Mouse (Mus musculus) spleen, postnatal 10 days (tissue): ENCODE results near the gene Arhgef5.
"Not testable (repeated sequence)": the region's sequence is repeated elsewhere in the genome, so short reads cannot be mapped to it uniquely, and the experiment has no call there.

Source experiments
- DNase-seq, 2 experiments: peaks; one replicate each; pipeline ENCODE4 v3.0.0; 2021 to 2022; ENCODE audit warnings: low spot score in 2 of 2

Gene Arhgef5

DNA sequence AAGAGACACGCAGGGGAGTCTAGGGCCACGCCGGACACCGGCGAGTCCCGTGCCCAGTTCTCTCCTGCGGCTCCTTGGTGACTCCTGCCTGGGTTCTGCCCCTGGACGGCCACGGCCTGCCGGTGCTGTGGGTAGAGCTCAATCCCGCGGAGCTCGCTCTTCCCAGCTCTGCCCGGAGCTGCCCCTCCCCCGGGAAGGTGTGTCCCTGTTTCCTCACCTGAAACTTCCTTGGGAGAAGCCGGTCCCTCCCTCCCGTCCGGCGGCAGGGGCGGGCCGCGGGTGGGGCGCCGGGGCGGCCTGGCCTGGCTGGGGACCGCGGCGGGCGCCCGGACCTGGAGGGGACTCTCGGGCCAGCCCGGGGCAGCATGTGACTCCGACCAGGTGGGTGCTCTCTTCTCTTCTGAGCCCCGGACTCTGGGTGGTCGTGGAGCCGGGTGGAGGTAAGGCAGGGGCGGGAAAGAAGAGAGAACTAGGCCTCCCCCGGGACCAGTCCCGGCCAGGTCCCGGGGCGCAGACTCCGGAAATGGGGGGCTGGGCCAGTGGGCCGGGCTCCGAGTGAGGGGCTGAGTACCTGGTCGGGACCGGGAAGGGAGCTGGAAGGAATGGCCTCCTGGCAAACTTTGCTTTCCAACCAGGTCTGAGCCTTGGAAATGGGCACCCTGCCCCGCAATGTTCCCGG, at the start of gene Arhgef5:
Gene Arhgef5, plus strand, starts transcription at position 220 of the 679 bp plus-strand sequence.
- DNase-seq = peak; percentile 14 to 17

DNA sequence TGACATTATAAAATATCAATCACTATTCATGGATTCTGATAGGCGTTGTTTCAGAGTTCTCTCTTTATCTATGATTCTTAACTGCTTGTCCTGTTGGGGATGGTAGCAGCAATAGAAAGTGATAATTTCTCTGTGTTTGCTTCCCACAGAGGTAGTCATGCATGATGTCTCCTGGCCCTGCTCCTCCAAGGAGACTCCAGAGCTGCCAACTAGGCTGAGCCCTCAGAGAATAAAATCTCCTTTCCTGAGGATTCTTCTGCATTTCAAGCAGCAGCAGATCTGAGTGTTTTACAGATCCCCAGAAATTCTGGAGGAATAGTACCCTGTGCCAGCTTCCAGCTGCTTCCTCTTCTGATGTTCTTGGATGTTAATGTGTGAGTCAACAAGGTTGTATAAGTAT, 34.1 kb upstream of the Arhgef5 start, which contains the start of gene Olfr47:
Gene Olfr47, plus strand, starts transcription at position 275 of the 400 bp plus-strand sequence.
- DNase-seq = not testable (repeated sequence)

DNA sequence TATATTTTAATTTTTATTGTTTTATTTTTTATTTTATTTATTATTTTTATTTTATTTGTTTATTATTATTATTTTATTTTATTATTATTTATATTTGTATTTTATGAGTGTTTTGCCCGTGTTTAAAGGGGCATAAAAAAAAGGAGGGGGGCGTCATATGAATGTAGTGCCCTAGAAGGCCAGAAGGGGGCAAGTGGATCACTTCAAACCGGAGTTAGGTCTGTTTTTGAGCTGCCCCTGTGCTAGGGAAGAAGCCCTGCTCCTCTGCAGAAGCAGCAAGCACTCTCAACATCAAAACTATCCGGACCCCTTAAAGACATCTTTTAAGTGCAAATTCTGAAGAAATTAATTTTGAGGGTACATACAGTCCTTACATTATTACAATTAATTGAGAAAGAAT, 23.3 kb upstream of the Arhgef5 start:
- DNase-seq = no peak

DNA sequence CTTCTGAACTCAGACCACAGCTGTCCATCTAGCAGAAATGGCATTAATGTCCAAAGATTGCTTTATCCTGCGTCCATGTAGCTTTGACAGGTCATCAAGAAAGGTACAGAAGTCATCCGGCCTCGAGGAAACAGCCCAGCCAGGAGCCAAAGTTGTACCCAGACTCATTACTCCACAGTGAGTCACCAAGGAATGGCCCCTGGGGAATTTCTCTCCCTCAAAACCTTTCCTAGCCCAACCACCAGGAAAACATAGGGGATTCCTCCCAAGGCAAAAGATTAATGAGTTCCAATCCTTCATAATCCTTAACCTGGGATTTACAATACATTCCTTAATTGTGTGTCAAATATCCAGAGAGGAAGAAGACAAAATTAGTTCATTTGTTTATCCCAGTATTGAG, 18.0 kb upstream of the Arhgef5 start:
- no peak for DNase-seq

DNA sequence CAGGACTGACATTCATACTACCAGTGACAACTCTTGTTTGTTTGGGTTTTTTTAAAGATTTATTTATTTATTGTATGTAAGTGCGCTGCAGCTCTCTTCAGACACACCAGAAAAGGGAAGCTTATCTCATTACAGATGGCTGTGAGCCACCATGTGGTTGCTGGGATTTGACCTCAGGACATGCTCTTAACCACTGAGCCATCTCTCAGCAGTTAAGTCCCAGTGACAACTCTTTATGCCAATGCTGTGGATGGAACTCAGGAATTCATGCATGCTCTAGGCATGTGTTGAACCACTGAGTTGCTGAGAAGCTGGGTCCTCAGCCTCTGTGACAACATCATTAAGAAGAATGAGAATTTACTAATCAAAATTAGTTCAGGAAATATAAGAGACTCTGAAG, 12.4 kb upstream of the Arhgef5 start:
- no peak for DNase-seq

DNA sequence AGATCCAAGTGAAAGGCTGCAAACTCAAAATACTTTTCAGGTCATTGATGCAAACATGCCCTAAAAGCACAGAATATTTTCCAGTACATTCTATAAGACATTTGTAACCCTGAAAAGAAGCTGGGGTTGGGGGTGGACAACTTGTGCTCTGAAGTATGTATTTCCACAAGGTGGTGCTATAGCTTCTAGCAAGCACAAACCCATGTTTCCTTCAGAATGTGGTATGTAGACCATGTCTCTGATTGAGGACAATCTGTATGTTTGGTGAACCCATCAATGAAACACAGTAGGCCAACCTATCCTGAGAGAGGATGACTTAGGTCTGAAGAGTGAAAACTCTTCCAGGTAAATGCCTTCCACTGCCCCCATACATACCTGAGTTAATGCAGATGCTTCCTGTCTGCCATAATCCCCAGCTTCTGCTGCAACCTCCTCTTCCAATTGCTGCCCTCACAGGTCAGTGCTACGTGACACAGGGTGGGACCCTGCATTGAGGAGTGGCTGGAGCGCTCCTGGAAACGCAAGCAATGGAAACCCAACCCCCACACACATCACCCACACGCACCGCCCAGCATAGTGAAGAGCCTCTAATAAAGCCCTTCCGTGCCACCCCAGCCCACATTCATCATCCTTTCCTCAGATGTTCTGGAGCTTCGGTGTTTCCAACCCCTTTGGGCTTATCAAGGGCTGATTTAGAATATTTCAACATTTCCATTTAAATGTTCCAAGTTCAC, 11.0 kb upstream of the Arhgef5 start:
- DNase-seq = no peak

DNA sequence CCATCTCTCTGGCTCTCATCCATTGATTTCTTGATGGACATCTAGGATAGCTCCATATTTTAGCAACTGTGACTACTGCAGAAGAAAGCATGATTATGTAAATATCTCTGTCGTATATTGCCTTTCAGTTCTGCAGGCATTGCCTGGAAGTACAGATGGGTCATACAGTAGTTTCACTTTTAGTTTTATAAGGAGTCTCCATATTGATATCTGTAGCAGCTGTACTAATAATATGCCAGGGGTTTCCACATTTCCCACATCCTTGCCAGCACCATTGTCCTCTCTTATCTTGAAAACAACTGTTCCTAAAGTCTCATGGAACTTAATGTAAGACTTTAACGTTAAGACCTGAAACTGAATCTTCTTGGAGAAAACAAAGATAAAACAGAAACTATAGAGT, 4.6 kb upstream of the Arhgef5 start:
- DNase-seq = no peak

DNA sequence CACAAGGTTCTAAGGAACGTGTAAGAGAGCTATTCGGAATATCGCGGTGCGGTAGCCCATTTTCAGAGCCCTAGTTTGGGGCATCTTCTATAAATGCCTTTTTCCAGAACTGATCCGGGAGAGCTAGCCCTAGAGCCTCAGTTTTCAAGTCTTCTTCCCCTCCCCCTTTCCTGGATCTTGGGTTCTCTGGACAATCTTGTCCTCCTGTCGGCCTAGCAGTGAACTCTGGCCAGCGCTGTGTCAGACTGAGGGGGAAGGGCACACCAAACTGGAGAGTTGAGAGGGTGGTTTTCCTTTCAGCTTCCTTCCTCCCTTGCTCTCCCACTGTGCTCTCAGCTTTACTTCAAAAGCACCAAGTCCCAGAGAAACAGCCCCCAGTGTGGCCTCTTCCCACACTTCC, 974 bp downstream of the Arhgef5 start:
- DNase-seq = no peak

DNA sequence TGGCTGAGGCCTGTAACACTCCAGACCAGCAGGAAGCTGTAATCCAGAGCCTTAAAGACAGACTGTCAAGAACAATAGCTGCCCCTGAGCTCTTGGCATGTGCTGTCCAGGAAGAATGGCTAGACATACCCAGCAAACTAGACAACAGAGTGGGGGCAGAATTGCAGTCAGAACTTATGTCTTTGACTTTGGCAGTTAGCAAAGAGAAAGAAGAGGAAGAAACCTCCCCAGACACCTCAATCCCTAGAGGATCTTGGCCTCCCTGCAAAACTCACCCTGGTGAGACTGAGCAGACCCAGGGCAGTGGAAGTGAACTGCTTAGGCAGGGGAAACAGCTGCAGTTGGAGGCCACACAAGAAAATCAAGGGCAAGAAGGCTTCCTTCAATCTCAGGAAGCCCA, 7.2 kb downstream of the Arhgef5 start:
- DNase-seq = no peak

DNA sequence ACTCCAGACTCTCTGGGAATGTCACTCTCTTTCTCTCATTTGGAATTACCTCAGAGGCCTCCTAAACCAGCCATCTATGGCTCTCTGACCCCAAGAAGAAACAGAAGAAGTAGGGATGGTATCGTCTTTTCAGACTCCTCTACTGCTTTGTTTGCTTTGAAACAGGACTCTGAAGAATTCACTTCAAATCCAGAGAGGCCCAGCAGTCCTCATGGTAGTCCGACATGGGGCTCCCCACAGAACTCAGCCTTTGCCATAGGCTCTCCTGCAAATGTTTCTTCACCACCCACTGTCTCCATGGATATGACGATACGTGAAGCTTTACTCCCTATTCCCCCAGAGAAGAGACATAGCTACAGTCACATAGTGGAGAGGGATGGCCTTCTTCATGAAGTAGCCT, 8.7 kb downstream of the Arhgef5 start:
- no peak for DNase-seq

DNA sequence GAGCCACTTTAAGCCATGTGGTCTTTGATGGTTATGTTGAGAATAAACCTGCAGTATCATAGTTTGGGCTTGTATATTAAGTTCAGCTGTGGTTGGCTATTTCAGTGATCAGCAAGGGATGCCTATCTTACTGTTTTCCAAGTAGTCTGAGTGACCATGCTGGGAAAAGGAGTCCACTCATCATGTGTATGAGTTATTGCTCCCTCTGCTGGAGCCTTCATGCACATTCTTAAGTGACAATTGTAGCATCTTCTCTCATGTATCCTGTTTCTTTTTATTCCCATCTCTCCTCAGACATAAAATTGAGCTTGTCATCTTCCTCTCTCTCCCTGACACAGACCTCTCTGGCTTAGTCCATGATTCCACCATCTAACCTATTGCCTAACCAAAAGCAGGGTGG, 12.9 kb downstream of the Arhgef5 start:
- DNase-seq = no peak

DNA sequence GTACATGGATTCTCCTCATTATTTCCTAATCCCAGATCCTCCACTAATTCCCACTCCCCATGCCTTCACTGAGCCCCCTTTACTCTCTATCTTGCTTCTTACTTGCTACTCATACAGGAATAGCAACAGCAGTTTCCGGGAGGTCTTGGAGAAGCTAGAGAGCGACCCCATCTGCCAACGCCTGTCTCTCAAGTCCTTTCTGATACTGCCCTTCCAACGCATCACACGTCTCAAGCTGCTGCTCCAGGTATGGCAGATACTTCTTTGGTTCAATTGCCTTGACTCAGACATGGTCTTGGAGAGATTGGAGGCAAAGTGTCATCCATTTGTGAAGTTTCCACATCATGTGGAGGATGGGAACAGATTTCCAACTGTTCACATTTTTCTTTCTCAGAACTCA, 15.1 kb downstream of the Arhgef5 start:
- no peak for DNase-seq

DNA sequence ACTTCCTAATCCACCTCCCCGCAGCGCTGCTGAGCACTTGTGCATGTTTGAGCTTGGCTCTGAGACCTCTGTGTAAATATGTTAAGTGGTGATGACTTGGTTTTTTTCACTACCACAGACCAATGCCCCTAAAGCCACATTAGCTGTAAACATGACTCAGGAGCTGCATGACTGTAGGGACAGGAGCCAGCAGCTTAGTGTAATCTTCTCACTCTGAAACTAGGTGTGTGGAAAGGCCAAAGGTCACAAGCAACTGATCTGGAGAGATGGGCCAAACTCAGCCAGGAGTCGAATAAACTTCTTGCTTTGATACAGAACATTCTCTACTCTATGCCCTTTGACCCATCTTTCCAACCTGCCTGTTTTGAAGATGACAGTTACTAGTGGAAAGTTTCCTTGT, 26.7 kb downstream of the Arhgef5 start:
- no peak for DNase-seq

DNA sequence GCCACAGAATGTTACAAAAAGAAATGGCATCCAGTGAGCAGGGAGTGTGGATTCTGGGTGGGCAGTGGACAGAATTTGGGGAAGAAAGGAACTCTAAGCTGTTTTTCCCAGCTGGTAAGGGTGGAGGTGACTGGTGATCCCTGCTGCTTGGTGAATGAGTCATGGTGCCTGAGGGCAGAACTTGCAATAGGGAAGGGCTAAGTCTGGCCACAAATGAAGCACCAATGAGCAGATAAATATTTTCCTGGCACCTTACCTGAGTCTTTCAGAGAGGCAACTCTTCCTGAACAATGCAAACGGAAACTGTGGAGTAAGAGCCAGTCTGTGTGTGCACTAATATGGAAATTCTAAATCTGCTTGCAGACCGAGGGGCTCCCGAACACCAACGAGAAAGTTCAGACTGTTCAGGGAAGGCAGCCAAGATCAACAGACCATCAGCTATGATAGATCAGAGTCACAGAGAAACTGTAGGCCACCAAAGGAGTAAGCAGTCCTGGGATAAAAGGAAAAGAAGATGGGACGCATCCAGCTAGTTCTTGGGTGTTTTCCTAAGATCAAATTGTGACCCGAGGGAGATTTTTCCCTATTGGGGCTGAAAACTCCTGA, 27.2 kb downstream of the Arhgef5 start:
- DNase-seq = no peak

DNA sequence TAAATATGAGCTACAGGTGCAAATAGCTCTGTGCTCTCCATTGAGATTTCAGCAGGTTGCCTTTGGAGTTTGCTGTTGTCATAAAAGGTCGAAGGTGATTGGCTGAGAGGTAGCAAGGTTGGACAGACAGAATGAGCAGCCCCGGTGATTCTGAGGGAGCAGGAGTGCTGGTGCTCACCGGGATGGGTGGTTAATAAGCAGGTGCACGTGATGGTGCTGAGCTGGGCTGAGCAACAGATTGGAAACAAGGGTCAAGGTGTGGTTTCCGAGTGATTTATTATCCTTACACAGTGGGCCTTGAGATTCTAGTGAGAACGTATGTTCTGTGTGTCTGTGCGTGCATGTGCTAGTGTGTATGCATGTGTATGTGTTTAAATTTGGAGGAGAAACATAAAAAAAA, 27.8 kb downstream of the Arhgef5 start:
- no peak for DNase-seq

DNA sequence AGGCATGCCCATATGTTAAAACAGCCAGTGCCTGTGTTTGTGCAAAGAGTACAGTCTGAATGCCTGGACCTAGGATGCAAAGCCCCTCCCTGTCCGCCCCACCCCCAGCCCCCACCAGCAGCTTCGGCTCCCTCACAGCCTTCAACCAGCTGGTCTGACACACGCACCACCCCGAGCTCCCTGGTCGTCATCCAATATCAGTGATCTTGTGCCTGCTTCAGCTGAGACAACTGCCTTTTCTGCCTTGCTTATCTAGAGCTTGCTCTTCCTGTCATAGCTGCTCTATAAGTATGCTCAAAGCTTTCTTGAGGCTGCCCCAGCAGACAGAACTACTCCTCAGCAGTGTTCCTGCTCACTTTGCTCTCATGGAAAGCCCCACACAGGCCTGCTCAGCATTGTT, 30.5 kb downstream of the Arhgef5 start:
- DNase-seq = no peak

DNA sequence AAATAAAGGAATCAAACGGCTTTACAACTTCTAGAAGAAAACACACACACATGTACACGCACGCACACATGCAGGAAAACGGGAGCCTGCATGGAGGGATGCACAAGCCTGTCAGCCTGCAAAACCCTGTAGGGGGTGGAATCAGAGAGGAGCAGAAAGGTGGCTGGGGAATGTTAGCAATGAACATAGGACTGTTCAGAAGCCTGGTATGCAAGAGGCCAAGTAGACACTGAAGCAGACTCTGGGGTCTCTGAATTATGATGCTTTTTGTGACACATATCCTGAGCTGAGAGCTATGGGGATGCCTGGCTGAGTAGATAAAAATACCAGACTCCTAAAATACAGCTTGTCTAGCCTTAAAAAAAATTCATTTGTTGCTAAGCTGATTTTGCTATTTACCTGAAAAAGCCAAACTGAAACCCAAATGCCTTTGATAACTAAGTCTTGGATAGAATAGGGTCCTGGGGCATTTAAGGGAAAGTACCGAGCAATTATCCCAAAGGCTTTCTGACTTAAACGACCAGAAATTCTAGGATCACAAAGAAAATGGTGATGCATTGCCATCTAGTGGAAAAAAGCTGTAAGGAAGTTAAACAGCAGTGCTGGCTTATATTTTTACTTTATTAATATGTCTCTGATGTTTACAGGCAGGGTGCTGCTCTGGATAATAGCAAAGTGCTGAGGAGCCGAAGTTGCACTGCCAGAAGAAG, 31.6 kb downstream of the Arhgef5 start:
- no peak for DNase-seq

DNA sequence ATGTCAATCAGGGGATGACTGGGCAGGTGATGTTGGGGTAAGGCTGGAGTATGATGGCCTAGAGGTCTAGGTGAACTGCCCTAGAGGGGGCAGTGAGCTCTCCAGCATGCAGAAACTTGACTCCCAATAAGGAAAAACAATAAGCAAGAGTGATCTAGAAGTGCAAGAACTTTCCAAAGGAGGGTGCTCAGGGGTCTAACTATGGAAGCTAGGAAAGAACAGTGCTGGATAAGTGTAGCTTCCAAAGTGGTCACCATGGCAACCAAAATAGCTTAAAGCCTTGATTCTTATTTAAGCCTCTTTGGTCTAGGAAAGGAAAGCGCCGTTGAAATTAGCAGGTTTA, 32.1 kb downstream of the Arhgef5 start:
- DNase-seq = no peak

DNA sequence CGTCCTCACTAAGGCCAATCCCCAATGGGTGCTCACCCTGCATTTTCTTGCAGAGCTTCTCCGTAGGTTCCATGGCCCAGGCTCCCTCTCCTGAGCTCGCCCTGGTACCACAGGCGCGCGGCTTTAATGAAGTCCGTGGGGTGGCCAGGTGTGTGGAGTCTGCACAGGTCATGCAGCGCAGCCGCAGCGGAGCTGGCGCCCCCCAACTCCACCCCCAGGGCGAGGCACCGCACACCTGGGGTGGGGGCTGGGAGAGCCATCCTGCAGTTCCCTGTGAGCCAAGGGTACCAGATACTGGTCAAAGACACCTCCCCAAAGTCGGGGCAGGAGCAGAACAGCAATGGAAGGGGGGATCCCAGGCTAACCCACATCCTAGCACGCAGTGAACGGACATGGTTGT, 44.1 kb downstream of the Arhgef5 start, which contains the start of gene Nobox:
Gene Nobox, minus strand, starts transcription at position 101 of the 400 bp plus-strand sequence.
- DNase-seq = no peak

DNA sequence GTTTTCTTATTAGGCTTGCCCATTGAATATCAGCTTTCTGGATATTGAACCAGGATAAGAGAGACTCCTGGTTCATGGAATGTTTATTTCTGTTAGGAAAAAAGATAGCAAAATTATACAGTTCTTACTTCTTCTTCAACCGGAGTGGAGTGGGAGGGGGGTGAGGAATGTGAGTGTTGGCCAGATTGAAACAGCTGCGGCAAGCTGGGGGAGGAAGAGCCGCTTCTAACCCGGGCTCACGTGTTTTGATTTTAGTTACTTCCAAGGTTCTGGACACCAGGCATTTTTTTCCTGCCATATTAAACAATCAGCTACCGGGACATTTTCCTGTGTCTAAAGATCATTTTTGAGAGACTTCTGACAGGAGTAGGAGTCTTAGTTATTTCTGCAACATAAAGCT, 44.7 kb downstream of the Arhgef5 start:
- no peak for DNase-seq

DNA sequence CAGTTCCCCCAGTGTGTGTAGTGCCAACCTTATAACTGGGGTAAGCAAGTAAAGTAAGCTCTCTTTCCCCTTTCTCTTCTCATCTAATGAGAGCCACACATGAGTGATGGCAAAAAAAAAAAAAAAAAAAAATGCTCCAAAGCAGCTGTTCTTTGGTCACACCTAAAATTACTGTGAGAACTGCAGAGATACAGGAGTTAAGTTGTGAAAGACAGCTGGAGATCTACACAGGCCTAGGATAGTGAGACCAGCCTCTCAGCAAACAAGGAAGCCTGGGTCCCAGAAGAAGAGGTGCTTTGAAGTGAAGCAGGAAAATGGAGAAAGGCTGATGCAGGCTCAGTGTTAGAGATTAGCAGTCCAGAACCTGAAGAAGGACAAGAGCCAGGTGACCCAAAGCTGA, 47.2 kb downstream of the Arhgef5 start:
- no peak for DNase-seq

DNA sequence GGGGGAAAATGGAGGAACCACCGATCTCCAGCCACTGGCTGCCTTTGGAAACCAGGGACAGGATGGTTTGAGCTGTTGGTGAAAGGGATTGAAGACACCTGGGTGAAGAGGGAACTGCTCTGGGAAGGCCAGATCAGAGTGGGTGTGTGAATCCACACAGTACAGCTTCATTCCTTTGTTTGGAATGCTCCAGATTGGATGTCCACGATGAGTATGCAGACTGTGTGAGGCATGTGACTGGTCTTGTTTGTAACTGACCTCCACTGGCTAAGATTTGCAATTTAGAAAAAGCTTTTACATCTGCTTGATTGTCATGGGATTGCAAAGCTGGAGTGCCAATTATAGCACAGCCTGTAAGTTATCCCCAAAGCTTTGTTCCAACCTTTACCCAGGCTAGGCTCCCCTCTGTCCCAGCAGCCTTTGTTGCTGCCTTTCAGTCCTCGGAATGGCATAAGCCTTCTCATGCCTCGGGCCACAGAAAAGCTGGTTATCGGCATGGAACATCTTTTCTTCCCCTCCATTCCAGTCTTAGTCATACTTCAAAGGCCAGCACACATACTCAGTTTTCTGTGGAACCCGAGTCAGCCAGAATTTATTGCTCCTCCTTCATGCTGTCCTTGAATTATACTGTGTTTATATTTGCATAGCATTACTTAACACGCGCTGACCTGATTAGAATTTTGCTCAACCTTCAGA, 47.7 kb downstream of the Arhgef5 start:
- DNase-seq = no peak
